In genomic region chr5:148928382-148929115, GRCm38 (mm10) we compare ENCODE assay signal across 8 mouse cellular contexts. TPM values are rescaled to one million over a fixed set of nuclear protein-coding genes. Genes with fewer than 3 reads are reported as not detected.
DNase-seq lines count a peak whose midpoint lies in the region; ATAC-seq and TF ChIP-seq lines count a peak whose summit lies in the region.

No protein-coding gene starts in this region.

- peak; percentile 52; the same call in 1 of the 2 replicates for TF ChIP-seq POLR2A in cerebellum, adult 2 months (IDR thresholded peaks at IDR 0.05; ENCODE audit: borderline replicate concordance, insufficient read depth, low read length)
- peak; percentile 49; the same call in 1 of the 2 replicates for TF ChIP-seq POLR2A in lung, adult 2 months (IDR thresholded peaks at IDR 0.05; ENCODE audit: borderline replicate concordance, extremely low read depth, low read depth, low read length)

- H3K27ac ChIP-seq in cerebellum, adult 2 months (ENCODE audit: insufficient read depth, low read length) = peak overlapping the region; percentile 55
- H3K27ac ChIP-seq in forebrain, postnatal 0 days (ENCODE audit: low read depth, low read length) = peak overlapping the region; percentile 97
- H3K27ac ChIP-seq in layer of hippocampus, adult 2 months = peak overlapping the region; percentile 94
- H3K27ac ChIP-seq in neural tube, embryonic 15.5 days (replicated peaks) = peak overlapping the region; percentile 98

- no peaks in the 10 kb centered on the region for H3K4me1 ChIP-seq in cerebellum, adult 2 months (ENCODE audit: control insufficient read depth, insufficient read depth, low read length)
- peaks cover 9% of the 10 kb centered on the region; the same call in 1 of the 2 replicates for H3K4me1 ChIP-seq in forebrain, postnatal 0 days (ENCODE audit: insufficient read depth)
- H3K4me1 ChIP-seq in lung, adult 2 months (ENCODE audit: control insufficient read depth, insufficient read depth, low read length) = peaks cover 2% of the 10 kb centered on the region; the same call in 1 of the 2 replicates
- peaks cover 16% of the 10 kb centered on the region for H3K4me1 ChIP-seq in neural tube, embryonic 15.5 days

- H3K9me3 ChIP-seq in forebrain, postnatal 0 days (ENCODE audit: low read length) = no peaks in the 10 kb centered on the region
- no peaks in the 10 kb centered on the region for H3K9me3 ChIP-seq in neural tube, embryonic 15.5 days (replicated peaks)

- WGBS in cerebellum, adult 2 months = under 1% methylated on average over 69 of the region's 69 CpGs
- 2% methylated on average over 67 of the region's 69 CpGs for WGBS in forebrain, postnatal 0 days
- WGBS in lung, adult 2 months = under 1% methylated on average over 69 of the region's 69 CpGs
- under 1% methylated on average over 69 of the region's 69 CpGs for WGBS in neural tube, embryonic 15.5 days

- H3K27me3 ChIP-seq in cerebellum, adult 2 months (ENCODE audit: control insufficient read depth, insufficient read depth, low read length) = no peaks in the 10 kb centered on the region
- H3K27me3 ChIP-seq in forebrain, postnatal 0 days (ENCODE audit: insufficient read depth, low read length) = no peaks in the 10 kb centered on the region
- no peaks in the 10 kb centered on the region for H3K27me3 ChIP-seq in neural tube, embryonic 15.5 days (replicated peaks)

- DNase-seq in MEL-GATA-1-ER (ENCODE audit: extremely low read depth, low read depth) = peak; percentile 96
- peak; percentile 96 for DNase-seq in cerebellum, adult 2 months
- DNase-seq in forebrain, postnatal 0 days = peak; percentile 95
- peak; percentile 95 for DNase-seq in heart, postnatal 4 days
- DNase-seq in layer of hippocampus, adult 2 months (ENCODE audit: low spot score in 2 of 2) = peak; percentile 93 to 95
- DNase-seq in lung, adult 2 months = peak; percentile 93
- peak; percentile 91 for DNase-seq in testis, postnatal 10 days (ENCODE audit: low spot score)

- peak; percentile 99 for ATAC-seq in forebrain, postnatal 0 days
- ATAC-seq in neural tube, embryonic 15.5 days (ENCODE audit: low FRiP score) = peak; percentile 97

- peak overlapping the region; percentile 92 for H3K9ac ChIP-seq in forebrain, postnatal 0 days
- H3K9ac ChIP-seq in neural tube, embryonic 15.5 days (replicated peaks) = peak overlapping the region; percentile 84

- peaks cover 7% of the 10 kb centered on the region for H3K36me3 ChIP-seq in forebrain, postnatal 0 days (ENCODE audit: insufficient read depth)
- no peaks in the 10 kb centered on the region; the same call in 1 of the 2 replicates for H3K36me3 ChIP-seq in neural tube, embryonic 15.5 days

- TF ChIP-seq CTCF in cerebellum, adult 2 months (IDR thresholded peaks at IDR 0.05; ENCODE audit: borderline replicate concordance, insufficient read depth, low read depth, low read length) = no peak
- peak; percentile 37 for TF ChIP-seq CTCF in forebrain, postnatal 0 days (IDR thresholded peaks at IDR 0.05; ENCODE audit: low read depth)
- no peak for TF ChIP-seq CTCF in layer of hippocampus, adult 2 months (conservative IDR thresholded peaks at IDR 0.05)
- no peak for TF ChIP-seq CTCF in lung, adult 2 months (IDR thresholded peaks at IDR 0.05; ENCODE audit: insufficient read depth, low read length)

- H3K4me2 ChIP-seq in forebrain, postnatal 0 days (ENCODE audit: low read depth) = peak overlapping the region; percentile 68
- peak overlapping the region; percentile 80 for H3K4me2 ChIP-seq in neural tube, embryonic 15.5 days

- H3K4me3 ChIP-seq in cerebellum, adult 2 months (replicated peaks; ENCODE audit: insufficient read depth, low read depth, low read length) = peak overlapping the region; percentile 62
- peak overlapping the region; percentile 73 for H3K4me3 ChIP-seq in forebrain, postnatal 0 days (ENCODE audit: low read depth, low read length)
- peak overlapping the region; percentile 56 for H3K4me3 ChIP-seq in layer of hippocampus, adult 2 months
- peak overlapping the region; percentile 73 for H3K4me3 ChIP-seq in lung, adult 2 months (replicated peaks; ENCODE audit: extremely low read depth, low read depth, low read length)
- H3K4me3 ChIP-seq in neural tube, embryonic 15.5 days (replicated peaks) = peak overlapping the region; percentile 82

RNA-seq across cellular contexts. Expression of gene Katnal1, which starts 0.6 kb away (rescaled TPM):
- 41.0 and 41.7 TPM in 2 replicates for polyA plus RNA-seq in cerebellum, adult 2 months (2012; rRNA removed)
- 45.0 and 47.9 TPM in 2 replicates for total RNA-seq in forebrain, postnatal 0 days (2014; rRNA removed)
- 18.0 and 24.0 TPM in 2 replicates for polyA plus RNA-seq in forebrain, postnatal 0 days (2015; fragmentation: Nextera tagmentation; extraction: Ambion mirVana)
- 10 to 100 TPM in 1 of 2 experiments, 1 to 10 TPM in 1; 9.6 to 11.0 TPM for total RNA-seq in heart, postnatal 4 days (2021)
- 10 to 100 TPM; 62.3 to 66.3 TPM for total RNA-seq in layer of hippocampus, adult 2 months (2021)
- polyA plus RNA-seq in lung, adult 2 months (2012; rRNA removed) = 5.1 TPM in 2 replicates
- polyA plus RNA-seq in neural tube, embryonic 15.5 days (2015; fragmentation: Nextera tagmentation; extraction: Ambion mirVana) = 33.0 and 35.1 TPM in 2 replicates

Comparison
In these comparisons a context has a peak if more than half of its experiments do, and no peak if none do; other contexts are left out.
1. Peak in every context shown above with its lines: DNase-seq, ATAC-seq, H3K4me3 ChIP-seq and H3K27ac ChIP-seq.